Mouse (Mus musculus) erythroid progenitor cell, adult 5-6 weeks (primary cell): ENCODE data around the gene Elmo1. TPM values are rescaled to one million over a fixed set of nuclear protein-coding genes. Genes with fewer than 3 reads are reported as not detected.

Experiments used
- ATAC-seq: replicated peaks from 2 replicates; pipeline ENCODE4 v1.8.0; 2016; ENCODE audit warnings: moderate number of reproducible peaks, mild to moderate bottlenecking, moderate TSS enrichment, inconsistent platforms; ENCODE audit not compliant: poor library complexity, low FRiP score, severe bottlenecking
- total RNA-seq, 2 experiments: library from RNA; stranded (forward) in 1 of 2; stranded (reverse) in 1 of 2; fragments of 150-400 nt in 1 of 2; fragments of 186-747, 209-891 nt in 1 of 2; gene quantifications; 2 replicates each; pipeline versions ENCODE4 v1.2.3 to v1.2.4; 2015 to 2017; ENCODE audit warnings: low replicate concordance in 2 of 2

Elmo1 gene
- total RNA-seq, 2 experiments from 2014 or later: 5.7 to 20.5 TPM

DNA sequence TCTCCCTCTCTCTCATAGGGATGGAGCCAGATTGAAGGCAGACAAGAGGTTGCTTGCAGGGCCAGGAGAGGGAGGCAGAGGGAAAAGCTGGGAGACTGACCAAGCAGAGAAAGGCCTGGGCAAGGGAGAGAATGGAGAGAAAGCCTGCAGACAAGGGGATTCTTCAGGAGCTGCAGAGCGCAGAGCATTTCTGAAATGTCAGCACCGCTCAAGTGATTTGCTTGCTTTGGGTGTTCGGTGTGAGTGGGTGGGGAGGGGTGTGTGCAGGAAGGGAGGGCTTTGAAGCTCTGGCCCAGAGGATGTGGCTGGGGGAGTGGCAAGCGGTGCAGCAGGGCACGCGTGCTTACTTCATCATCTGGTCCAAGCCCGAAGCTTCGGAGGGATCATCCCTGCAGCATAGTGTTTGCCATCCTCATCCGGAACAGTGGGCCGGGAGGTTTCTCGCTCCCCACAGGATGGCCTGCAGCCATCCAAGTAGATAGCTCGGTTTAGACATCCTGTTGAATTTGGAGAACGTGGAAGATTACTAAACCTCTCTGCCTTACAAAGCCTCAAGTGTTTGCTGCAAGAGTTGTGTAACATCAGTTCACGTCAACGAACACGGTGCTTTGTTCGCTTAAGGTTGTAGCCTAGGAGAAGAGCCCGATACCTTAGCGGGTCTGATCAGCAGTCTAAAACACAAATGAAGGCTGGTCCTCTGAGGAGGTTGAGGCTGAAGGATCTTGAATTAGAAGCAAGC is 3.1 kb downstream of the Elmo1 start:
- ATAC-seq: no peak

- ATAC-seq: no peak
Observed at GRCm38 (mm10) chr13:20094916-20095700, 4.7 kb downstream of the Elmo1 start.

DNA sequence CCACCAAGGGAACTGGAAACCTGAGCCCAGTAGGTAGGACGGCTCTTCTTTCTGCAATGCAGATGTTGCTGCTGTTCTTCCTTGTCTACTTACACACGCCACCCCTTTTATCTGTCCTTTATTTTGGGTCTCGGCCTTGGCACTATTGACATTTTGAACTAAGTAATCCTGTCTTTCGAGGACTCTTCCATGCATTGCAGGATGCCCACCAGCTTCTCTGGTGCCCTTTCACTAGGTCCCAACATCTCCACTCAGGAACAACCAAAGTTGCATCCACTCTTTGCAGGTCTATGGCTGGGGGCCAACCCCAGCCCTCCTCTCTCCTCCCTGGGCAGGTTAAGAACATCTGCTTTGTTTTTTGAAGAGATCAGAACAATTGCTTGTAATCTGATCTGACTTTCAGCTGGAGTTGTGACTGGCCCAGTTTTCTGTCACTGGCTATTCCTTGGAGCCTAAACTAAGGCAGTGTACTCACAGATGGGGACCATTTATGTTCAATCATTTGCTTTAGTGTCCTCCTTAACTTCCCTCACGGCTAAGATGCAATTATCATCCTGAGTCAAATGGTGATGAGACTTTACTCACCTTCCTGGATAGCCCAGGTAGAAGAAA is 6.7 kb downstream of the Elmo1 start:
- ATAC-seq: no peak

DNA sequence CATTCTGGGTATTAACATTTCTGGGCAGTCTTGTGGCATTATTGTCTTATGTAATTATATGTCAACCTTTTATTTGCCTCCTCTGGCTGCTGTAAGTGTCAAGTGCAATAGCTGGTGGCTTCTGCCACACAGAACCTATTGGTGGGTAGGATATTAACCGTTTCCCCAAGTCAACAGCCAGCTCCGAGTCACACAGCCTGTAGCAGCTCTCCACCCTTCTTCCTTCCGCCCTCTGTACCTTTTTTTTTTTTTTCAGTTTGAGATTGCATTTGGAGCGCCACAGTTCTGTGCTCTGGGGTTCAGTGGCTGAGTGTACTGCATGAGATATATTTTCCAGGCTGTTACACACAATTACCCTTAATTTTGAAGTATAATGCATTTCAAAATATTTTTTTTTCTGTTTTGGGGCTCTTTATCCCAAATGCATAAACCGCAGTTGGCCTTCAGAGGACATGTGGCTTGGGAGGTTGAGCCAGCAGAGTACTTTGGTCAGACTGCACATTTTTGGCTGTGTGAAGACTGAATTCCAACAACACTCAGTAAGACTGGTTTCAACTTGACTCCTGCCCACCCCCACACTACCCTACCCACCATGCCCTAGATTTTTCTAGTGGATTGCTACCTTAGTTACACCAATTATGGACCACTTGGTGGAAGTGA is 7.7 kb downstream of the Elmo1 start:
- ATAC-seq: no peak

GRCm38 (mm10) chr13:20098594-20098965 is 8.2 kb downstream of the Elmo1 start:
- ATAC-seq: no peak

- ATAC-seq: no peak
Observed at GRCm38 (mm10) chr13:20099546-20099945, 9.2 kb downstream of the Elmo1 start.

DNA sequence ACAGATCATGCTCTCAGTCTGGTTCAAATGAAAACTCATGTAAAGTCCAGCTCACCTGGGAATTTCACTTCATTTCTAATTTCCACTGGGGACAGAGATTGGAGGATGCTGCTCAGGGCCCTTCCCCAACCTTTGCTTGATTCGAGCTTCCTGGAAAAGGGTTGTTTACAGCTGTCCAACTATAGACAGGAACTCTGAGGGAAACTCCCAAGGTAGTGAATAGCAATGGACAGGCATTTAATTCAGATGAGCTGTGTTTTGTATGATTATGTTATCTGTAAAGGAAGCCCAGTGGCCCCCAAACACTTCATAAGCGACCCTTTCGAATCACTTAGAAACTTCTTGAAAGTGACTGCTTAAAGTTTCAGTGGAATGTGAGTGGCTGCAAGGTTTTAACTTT is 10.0 kb downstream of the Elmo1 start:
- no peak for ATAC-seq

- ATAC-seq: no peak
Observed at GRCm38 (mm10) chr13:20101691-20102090, 11.3 kb downstream of the Elmo1 start.

DNA sequence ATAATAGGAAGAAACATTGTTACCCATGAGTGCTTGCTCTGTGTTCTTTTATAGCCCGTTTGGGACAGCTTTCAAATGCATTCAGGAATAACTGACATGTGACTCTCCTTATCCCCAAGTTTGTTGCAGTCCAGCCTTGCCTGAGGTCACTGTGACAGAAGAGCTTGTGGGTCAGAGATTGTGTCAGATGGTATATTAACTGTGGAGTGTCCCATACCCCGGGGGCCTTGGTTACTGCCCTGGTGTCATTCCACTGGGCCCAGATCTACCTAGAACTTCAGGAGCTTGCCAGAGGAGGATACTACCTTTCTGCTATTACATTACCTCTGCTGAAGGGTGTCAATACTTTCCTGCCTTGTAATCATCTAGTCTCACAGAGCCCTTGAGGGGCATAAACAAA is 14.4 kb downstream of the Elmo1 start:
- no peak for ATAC-seq

- ATAC-seq: no peak
Observed at GRCm38 (mm10) chr13:20105996-20106395, 15.6 kb downstream of the Elmo1 start.

DNA sequence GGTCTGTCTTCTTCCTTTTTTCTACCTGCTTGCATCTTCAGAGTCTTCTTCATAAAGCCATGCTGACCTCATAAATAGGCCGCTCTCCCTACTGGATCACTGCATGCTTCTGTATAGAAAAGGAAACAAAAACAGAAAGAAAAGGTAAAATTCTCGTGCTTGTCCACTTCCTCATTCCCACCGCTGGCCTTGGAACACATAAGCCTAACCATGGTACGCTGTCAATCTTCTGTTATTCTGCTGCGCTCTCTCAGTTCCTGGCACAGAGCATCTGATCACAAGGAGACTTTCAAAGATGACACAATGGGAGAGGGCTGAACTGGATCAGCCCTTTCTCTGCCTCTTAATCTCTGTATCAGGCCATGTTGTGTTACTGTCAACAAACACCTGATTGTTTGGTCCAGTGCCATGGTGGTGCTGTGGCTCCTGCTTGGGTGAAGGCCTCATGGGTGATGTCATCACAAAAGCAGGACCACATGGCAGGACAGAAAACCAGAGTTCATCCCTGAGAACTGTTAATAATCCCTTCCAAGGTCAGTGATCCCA is 17.6 kb downstream of the Elmo1 start:
- no peak for ATAC-seq

- ATAC-seq: no peak
Observed at GRCm38 (mm10) chr13:20108956-20109355, 18.6 kb downstream of the Elmo1 start.

GRCm38 (mm10) chr13:20109446-20109845 is 19.1 kb downstream of the Elmo1 start:
- ATAC-seq: no peak

GRCm38 (mm10) chr13:20109987-20110680 is 19.7 kb downstream of the Elmo1 start:
- ATAC-seq: no peak

- 0 out of 2 replicates have a peak, but pooled peaks have one; percentile 18 for ATAC-seq
Observed at GRCm38 (mm10) chr13:20111256-20111800, 20.9 kb downstream of the Elmo1 start.

GRCm38 (mm10) chr13:20115131-20115907 is 24.9 kb downstream of the Elmo1 start:
- ATAC-seq: no peak

DNA sequence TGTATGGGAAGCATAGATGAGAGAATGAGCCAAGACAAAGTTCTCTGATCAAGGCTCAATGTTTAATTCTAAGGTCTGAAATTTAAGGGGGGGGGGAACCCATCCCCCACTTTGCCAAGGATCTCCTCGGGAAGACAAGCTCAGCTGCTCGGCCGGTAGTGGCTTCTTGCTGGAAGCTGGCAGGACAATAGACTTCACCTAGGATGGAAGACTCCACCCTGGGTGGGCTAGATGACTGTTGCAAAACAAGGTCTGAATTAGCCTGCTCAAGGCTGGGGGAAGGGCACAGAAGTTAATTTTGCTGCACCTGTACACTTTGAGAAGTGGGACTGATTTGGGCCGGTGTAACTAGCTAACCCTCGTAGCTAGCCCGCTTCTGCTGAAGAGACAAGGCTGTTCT is 25.6 kb downstream of the Elmo1 start:
- ATAC-seq: no peak

DNA sequence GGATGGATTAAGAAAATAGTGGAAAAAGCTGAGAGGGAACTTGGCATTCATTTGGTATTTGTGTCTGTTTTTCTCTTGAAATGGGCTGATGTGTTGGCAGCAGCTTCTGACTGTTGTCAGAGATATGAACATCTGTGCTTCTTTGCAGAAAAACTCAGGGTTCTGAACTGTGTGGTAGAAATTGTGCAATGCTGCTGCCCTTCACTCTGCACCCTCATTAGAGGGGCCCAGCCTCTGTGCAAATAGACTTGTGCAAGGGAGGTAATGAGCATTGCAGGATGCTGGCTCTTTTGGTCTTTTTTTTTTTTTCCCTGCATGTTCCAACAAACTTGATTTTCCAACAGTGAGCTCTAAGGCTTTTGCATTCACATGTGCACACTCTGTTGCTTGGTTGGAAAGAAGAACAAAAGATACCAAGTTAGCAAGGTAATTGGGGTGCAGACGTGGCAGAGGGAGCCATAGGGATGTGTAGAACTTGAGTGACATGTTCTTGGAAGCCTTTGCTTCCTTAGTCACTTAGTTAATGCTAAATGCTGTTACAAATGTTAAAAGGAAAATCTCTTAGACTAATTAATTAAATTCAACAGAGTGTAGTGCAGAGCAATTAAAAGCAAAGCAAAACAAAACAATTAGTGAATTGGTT is 26.6 kb downstream of the Elmo1 start:
- ATAC-seq: no peak
